Comparison of ENCODE assay signal across 32 mouse cellular contexts in genomic region chr10:39142216-39142615, GRCm38 (mm10). TPM values are rescaled to one million over a fixed set of nuclear protein-coding genes. Genes with fewer than 3 reads are reported as not detected.
"Had no signal": no experiment of that assay in that cellular context is flagged by ENCODE, and none has a peak within 500 bp of the region (broad histone marks: within the 10 kb centered on the region; RNA-seq: fewer than 3 reads in every experiment).

No protein-coding gene starts in this region.

- ATAC-seq: liver, postnatal 0 days; lung, postnatal 0 days; midbrain, embryonic 13.5 days; midbrain, embryonic 15.5 days; midbrain, embryonic 16.5 days had no signal

- DNase-seq: left cerebral cortex, postnatal 4 days; liver; liver, embryonic 13.5 days; liver, postnatal 0 days; lung, adult 18-20 months; lung, adult 2 months; lung, embryonic 14.5 days; lung, postnatal 10 days; lung, postnatal 14 days; lung, postnatal 36 days; lung, postnatal 4 days; midbrain, embryonic 14.5 days had no signal

- H3K9me3 ChIP-seq: limb, embryonic 10.5 days; limb, embryonic 12.5 days; limb, embryonic 13.5 days; limb, embryonic 15.5 days; liver, embryonic 12.5 days; liver, embryonic 13.5 days; liver, embryonic 15.5 days; lung, embryonic 15.5 days; megakaryocyte, embryonic 14.5 days; midbrain, embryonic 10.5 days; midbrain, embryonic 12.5 days; midbrain, embryonic 13.5 days; midbrain, embryonic 15.5 days had no signal

- H3K27me3 ChIP-seq: limb, embryonic 12.5 days; limb, embryonic 13.5 days; limb, embryonic 15.5 days; liver, embryonic 12.5 days; liver, embryonic 13.5 days; liver, embryonic 15.5 days; lung, embryonic 15.5 days; megakaryocyte, embryonic 14.5 days; midbrain, embryonic 12.5 days; midbrain, embryonic 13.5 days; midbrain, embryonic 15.5 days had no signal

- H3K4me1 ChIP-seq: limb, embryonic 10.5 days; limb, embryonic 12.5 days; limb, embryonic 13.5 days; limb, embryonic 15.5 days; lung, embryonic 15.5 days; megakaryocyte, embryonic 14.5 days; midbrain, embryonic 10.5 days; midbrain, embryonic 12.5 days; midbrain, embryonic 13.5 days; midbrain, embryonic 15.5 days had no signal

- H3K4me3 ChIP-seq: limb, embryonic 10.5 days; limb, embryonic 12.5 days; limb, embryonic 13.5 days; limb, embryonic 15.5 days; liver, embryonic 12.5 days; liver, embryonic 13.5 days; liver, embryonic 15.5 days; lung, embryonic 15.5 days; megakaryocyte, embryonic 14.5 days; midbrain, embryonic 10.5 days; midbrain, embryonic 12.5 days; midbrain, embryonic 13.5 days; midbrain, embryonic 15.5 days; myocyte had no signal

- H3K9ac ChIP-seq: limb, embryonic 12.5 days; limb, embryonic 13.5 days; limb, embryonic 15.5 days; liver, embryonic 12.5 days; liver, embryonic 13.5 days; liver, embryonic 14.5 days; liver, embryonic 15.5 days; liver, postnatal 0 days; lung, embryonic 14.5 days; lung, embryonic 15.5 days; midbrain, embryonic 12.5 days; midbrain, embryonic 13.5 days; midbrain, embryonic 15.5 days had no signal

- H3K27ac ChIP-seq: limb, embryonic 10.5 days; limb, embryonic 12.5 days; limb, embryonic 13.5 days; limb, embryonic 15.5 days; liver, embryonic 12.5 days; liver, embryonic 13.5 days; liver, embryonic 14.5 days; liver, embryonic 15.5 days; lung, embryonic 15.5 days; macrophage; midbrain, embryonic 10.5 days; midbrain, embryonic 12.5 days; midbrain, embryonic 13.5 days; midbrain, embryonic 15.5 days had no signal

- H3K4me2 ChIP-seq: limb, embryonic 12.5 days; limb, embryonic 13.5 days; limb, embryonic 15.5 days; liver, embryonic 11.5 days; liver, embryonic 12.5 days; liver, embryonic 13.5 days; lung, embryonic 14.5 days; lung, embryonic 15.5 days; midbrain, embryonic 11.5 days; midbrain, embryonic 12.5 days; midbrain, embryonic 13.5 days; midbrain, embryonic 15.5 days had no signal

RNA-seq across cellular contexts. Expression of gene Ccn6, which starts 21.4 kb away (rescaled TPM):
- polyA plus RNA-seq: liver, embryonic 12.5 days; liver, embryonic 15.5 days; liver, embryonic 16.5 days; liver, postnatal 0 days; lung, postnatal 0 days; macrophage; myocyte had no signal
